Mouse (Mus musculus) retina, adult 2 months (tissue): Measurements from ENCODE around the gene Tent2.

Source experiments
- DNase-seq: peaks from one replicate; pipeline ENCODE4 v3.0.0-alpha.2; 2012; ENCODE audit warnings: low read depth, low spot score

The Tent2 gene

GRCm38 (mm10) chr13:93143819-93144283 lies 48.3 kb downstream of the Tent2 start:
- no peak for DNase-seq

DNA sequence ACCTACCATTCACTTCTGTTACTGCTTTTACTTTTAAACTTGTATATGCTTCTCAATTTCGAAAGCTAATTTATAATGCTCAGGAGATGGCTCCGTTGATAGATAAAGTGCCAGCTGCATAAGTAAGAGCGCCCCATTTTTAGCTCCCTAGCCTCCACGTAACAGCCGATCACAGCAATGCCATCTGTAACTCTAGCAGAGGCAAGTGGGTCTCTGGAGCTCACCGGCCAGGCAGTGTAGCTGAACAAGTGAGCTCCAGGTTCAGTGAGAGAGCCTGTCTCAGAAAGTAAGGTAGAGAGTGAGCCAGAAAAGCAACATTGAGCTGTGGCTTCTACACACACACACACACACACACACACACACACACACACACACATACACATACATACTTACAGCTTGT lies 51.0 kb downstream of the Tent2 start:
- DNase-seq: no peak

- no peak for DNase-seq
Measured at GRCm38 (mm10) chr13:93138059-93138458, 54.1 kb downstream of the Tent2 start.

- no peak for DNase-seq
Measured at GRCm38 (mm10) chr13:93137098-93137497, 55.1 kb downstream of the Tent2 start.

- DNase-seq: no peak
Measured at GRCm38 (mm10) chr13:93136251-93136650, 55.9 kb downstream of the Tent2 start.

DNA sequence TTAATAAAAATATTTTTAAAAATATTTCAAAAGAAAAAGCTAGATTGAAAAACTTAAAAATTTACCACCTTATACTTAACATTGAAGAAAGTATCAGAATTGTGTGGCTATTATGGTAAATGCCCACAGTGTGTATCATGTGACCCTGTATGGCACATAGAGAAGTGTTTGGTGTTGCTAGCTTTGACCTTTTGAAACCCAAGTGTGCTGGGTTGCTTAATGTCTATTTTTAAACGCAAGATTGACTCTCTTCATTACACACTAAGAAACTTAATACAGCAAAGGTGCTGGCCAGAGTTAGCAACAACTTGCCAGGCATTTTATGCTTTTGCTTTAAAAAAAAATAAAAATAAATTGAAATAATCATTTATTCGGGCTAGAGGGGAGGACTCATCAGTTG lies 56.7 kb downstream of the Tent2 start:
- no peak for DNase-seq

DNA sequence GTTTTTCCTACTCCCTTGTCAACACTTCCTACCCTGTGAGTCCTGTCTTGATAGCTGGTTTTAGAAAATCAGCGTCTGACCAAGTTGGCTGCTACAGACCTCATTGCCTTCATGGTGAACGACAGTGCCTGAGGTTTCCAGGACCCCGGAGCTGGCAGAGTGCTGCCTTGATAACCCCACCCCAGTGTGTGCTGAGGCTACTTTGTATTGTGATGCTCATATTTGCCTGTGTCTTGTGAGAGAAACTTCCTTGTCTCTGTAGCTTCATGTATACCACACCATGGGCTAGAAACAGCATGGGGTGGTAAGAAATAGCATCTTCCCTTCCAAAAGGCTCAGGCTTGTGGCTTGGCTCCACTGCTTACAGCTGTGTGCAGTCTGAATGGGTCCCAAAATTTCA lies 61.5 kb downstream of the Tent2 start:
- no peak for DNase-seq

GRCm38 (mm10) chr13:93128961-93129360 lies 63.2 kb downstream of the Tent2 start:
- DNase-seq: no peak

- DNase-seq: no peak
Measured at GRCm38 (mm10) chr13:93128111-93128860, 63.9 kb downstream of the Tent2 start.

- DNase-seq: no peak
Measured at GRCm38 (mm10) chr13:93122321-93122720, 69.9 kb downstream of the Tent2 start.

GRCm38 (mm10) chr13:93117241-93117640 lies 74.9 kb downstream of the Tent2 start:
- no peak for DNase-seq

GRCm38 (mm10) chr13:93102340-93103090 lies 89.7 kb downstream of the Tent2 start:
- DNase-seq: no peak

DNA sequence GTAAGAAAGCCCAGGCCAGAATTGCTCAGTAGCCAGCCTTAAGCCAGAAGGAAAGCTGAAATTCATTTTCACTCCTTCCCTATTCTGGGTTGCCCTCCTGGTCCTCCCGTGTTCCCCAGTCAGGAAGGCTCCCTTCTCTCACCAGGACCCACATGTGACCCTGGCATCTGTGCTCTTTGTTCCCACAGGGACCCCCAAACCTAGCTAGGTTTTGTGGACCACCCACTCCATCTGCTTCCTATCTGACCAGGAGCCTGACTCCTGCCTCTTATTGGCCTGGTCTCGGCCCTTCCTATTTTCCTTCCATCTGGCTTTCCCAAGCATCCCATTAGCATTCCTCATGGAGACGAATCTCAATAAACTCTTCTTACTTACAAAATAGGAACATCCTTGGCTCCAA lies 93.6 kb downstream of the Tent2 start:
- no peak for DNase-seq

GRCm38 (mm10) chr13:93096643-93097042 lies 95.5 kb downstream of the Tent2 start:
- DNase-seq: no peak
